28 mouse cellular contexts compared by ENCODE assay signal in the genomic region with DNA sequence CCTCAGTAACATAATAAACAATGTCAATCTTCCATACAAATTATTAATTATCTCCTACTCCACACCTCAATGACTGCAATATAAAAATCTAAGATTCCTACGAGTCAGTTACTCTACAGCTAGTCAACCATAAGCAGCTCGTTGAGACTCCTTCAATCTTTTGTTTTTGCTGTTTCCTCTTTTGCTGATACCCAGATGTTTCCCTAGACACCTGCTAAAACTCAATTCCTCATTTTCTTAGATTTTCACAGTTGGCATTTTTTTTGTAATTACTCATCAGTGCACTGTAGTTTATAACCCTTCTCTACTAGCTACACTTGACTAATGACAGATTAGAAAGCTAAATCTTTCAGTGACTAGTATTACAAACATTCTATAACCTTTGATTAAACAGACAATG. TPM values are rescaled to one million over a fixed set of nuclear protein-coding genes. Genes with fewer than 3 reads are reported as not detected.
DNase-seq lines count a peak whose midpoint lies in the region; ATAC-seq and TF ChIP-seq lines count a peak whose summit lies in the region.
"Had no signal": no experiment of that assay in that cellular context is flagged by ENCODE, and none has a peak within 500 bp of the region (broad histone marks: within the 10 kb centered on the region; RNA-seq: fewer than 3 reads in every experiment).

No protein-coding gene starts in this region.

- H3K4me3 ChIP-seq in liver, postnatal 0 days (ENCODE audit: low read depth, low read length): no peak overlapping the region
- no peak overlapping the region for H3K4me3 ChIP-seq in liver, embryonic 11.5 days (ENCODE audit: low read depth, low read length)
- H3K4me3 ChIP-seq in limb, embryonic 10.5 days: no peak overlapping the region
- H3K4me3 ChIP-seq: embryonic facial prominence, embryonic 13.5 days; forebrain, embryonic 12.5 days; heart, embryonic 10.5 days; hindbrain, embryonic 13.5 days had no signal

- no peaks in the 10 kb centered on the region for H3K36me3 ChIP-seq in liver, postnatal 0 days (replicated peaks; ENCODE audit: insufficient read depth, low read length)
- no peaks in the 10 kb centered on the region for H3K36me3 ChIP-seq in liver, embryonic 11.5 days (ENCODE audit: control insufficient read depth, insufficient read depth, low read length)
- no peaks in the 10 kb centered on the region for H3K36me3 ChIP-seq in splenic B cell, adult 2 months (ENCODE audit: control insufficient read depth, insufficient read depth, low read length, poor library complexity, severe bottlenecking)
- H3K36me3 ChIP-seq in limb, embryonic 10.5 days: no peaks in the 10 kb centered on the region
- H3K36me3 ChIP-seq: embryonic facial prominence, embryonic 13.5 days; forebrain, embryonic 12.5 days; heart, embryonic 10.5 days; hindbrain, embryonic 13.5 days had no signal

- no peak for DNase-seq in liver, postnatal 0 days
- no peak for DNase-seq in liver, embryonic 11.5 days (ENCODE audit: low spot score)
- peak; percentile 69 for DNase-seq in splenic B cell, adult 2 months (ENCODE audit: low read depth, low spot score)
- no peak for DNase-seq in frontal cortex, adult 2 months (ENCODE audit: extremely low spot score in 1 of 2, low spot score in 1 of 2)
- no peak for DNase-seq in limb, embryonic 10.5 days (ENCODE audit: low spot score)
- no peak for DNase-seq in yolk sac, embryonic 10.5 days (ENCODE audit: low spot score)
- DNase-seq: adrenal gland, postnatal 36 days; cerebellum, adult 11-12 months; cerebellum, adult 9-10 months; cerebellum, postnatal 25 days; gastrocnemius, postnatal 14 days; heart, postnatal 10 days; heart, postnatal 4 days had no signal

- 15% methylated on average over 2 of the region's 2 CpGs for WGBS in liver, postnatal 0 days (ENCODE audit: insufficient replicate concordance)
- 40% methylated on average over 2 of the region's 2 CpGs for WGBS in liver, embryonic 11.5 days
- 82% methylated on average over 2 of the region's 2 CpGs for WGBS in limb, embryonic 10.5 days

- TF ChIP-seq CTCF in liver, postnatal 0 days (IDR thresholded peaks at IDR 0.05; ENCODE audit: low read depth): no peak

- H3K9ac ChIP-seq in liver, postnatal 0 days (replicated peaks): no peak overlapping the region
- H3K9ac ChIP-seq in liver, embryonic 11.5 days (ENCODE audit: low read depth, low read length): no peak overlapping the region
- H3K9ac ChIP-seq: embryonic facial prominence, embryonic 13.5 days; forebrain, embryonic 12.5 days; hindbrain, embryonic 13.5 days had no signal

- no peaks in the 10 kb centered on the region for H3K4me1 ChIP-seq in liver, postnatal 0 days (ENCODE audit: insufficient read depth)
- no peaks in the 10 kb centered on the region for H3K4me1 ChIP-seq in liver, embryonic 11.5 days (replicated peaks; ENCODE audit: control insufficient read depth, insufficient read depth, low read length)
- H3K4me1 ChIP-seq in limb, embryonic 10.5 days: no peaks in the 10 kb centered on the region
- H3K4me1 ChIP-seq: embryonic facial prominence, embryonic 13.5 days; forebrain, embryonic 12.5 days; heart, embryonic 10.5 days; hindbrain, embryonic 13.5 days had no signal

- H3K9me3 ChIP-seq in liver, postnatal 0 days (ENCODE audit: low read length): no peaks in the 10 kb centered on the region
- H3K9me3 ChIP-seq in liver, embryonic 11.5 days (ENCODE audit: control insufficient read depth, low read length): no peaks in the 10 kb centered on the region
- H3K9me3 ChIP-seq in limb, embryonic 10.5 days (replicated peaks): no peaks in the 10 kb centered on the region
- H3K9me3 ChIP-seq: embryonic facial prominence, embryonic 13.5 days; forebrain, embryonic 12.5 days; heart, embryonic 10.5 days; hindbrain, embryonic 13.5 days had no signal

- ATAC-seq in liver, postnatal 0 days: 0 out of 2 replicates have a peak, but pooled peaks have one; percentile 17
- ATAC-seq in liver, embryonic 11.5 days (replicated peaks; ENCODE audit: low FRiP score): no peak
- peak; percentile 70 for ATAC-seq in common myeloid progenitor, adult 5-6 weeks (replicated peaks; ENCODE audit: low read depth, poor library complexity, severe bottlenecking)
- peak; percentile 61 for ATAC-seq in megakaryocyte, adult 5-6 weeks (ENCODE audit: poor library complexity, severe bottlenecking)
- ATAC-seq: activated CD4-positive, CD25-positive, alpha-beta regulatory T cell, adult 4 months; forebrain, embryonic 16.5 days; hindbrain, postnatal 0 days had no signal

- no peaks in the 10 kb centered on the region for H3K27me3 ChIP-seq in liver, postnatal 0 days (ENCODE audit: insufficient read depth, low read length)
- no peaks in the 10 kb centered on the region for H3K27me3 ChIP-seq in liver, embryonic 11.5 days (replicated peaks; ENCODE audit: control insufficient read depth, insufficient read depth, low read length)
- no peaks in the 10 kb centered on the region for H3K27me3 ChIP-seq in splenic B cell, adult 2 months (ENCODE audit: control insufficient read depth, insufficient read depth, low read length, poor library complexity, severe bottlenecking)
- H3K27me3 ChIP-seq in limb, embryonic 10.5 days (ENCODE audit: low read depth, poor library complexity, severe bottlenecking): no peaks in the 10 kb centered on the region
- H3K27me3 ChIP-seq: embryonic facial prominence, embryonic 13.5 days; forebrain, embryonic 12.5 days; hindbrain, embryonic 13.5 days had no signal

- H3K4me2 ChIP-seq in liver, postnatal 0 days (ENCODE audit: low read depth, low read length): no peak overlapping the region
- H3K4me2 ChIP-seq in liver, embryonic 11.5 days: no peak overlapping the region
- H3K4me2 ChIP-seq: embryonic facial prominence, embryonic 13.5 days; forebrain, embryonic 12.5 days; hindbrain, embryonic 13.5 days had no signal

- H3K27ac ChIP-seq in liver, postnatal 0 days (ENCODE audit: low read depth): no peak overlapping the region
- no peak overlapping the region for H3K27ac ChIP-seq in liver, embryonic 11.5 days (ENCODE audit: low read depth, low read length)
- H3K27ac ChIP-seq in limb, embryonic 10.5 days: no peak overlapping the region
- H3K27ac ChIP-seq: embryonic facial prominence, embryonic 13.5 days; forebrain, embryonic 12.5 days; heart, embryonic 10.5 days; hindbrain, embryonic 13.5 days; hindbrain, postnatal 0 days had no signal

- TF ChIP-seq EP300 in liver, postnatal 0 days (IDR thresholded peaks at IDR 0.05; ENCODE audit: low read depth): no peak

RNA-seq across cellular contexts. Expression of a gene that starts 50.8 kb away (rescaled TPM):
- polyA plus RNA-seq in liver, postnatal 0 days (2015; fragmentation: Nextera tagmentation; extraction: Ambion mirVana): not detected in 2 replicates
- polyA plus RNA-seq in liver, embryonic 11.5 days (2014; fragmentation: Nextera tagmentation; extraction: Ambion mirVana): not detected in 2 replicates
- total RNA-seq in common myeloid progenitor, adult 5-6 weeks (2017): not detected in 2 replicates
- total RNA-seq in megakaryocyte, adult 5-6 weeks (2015): not detected in 2 replicates
- total RNA-seq in megakaryocyte, adult 5-6 weeks (2017): not detected in 2 replicates
- polyA plus RNA-seq in frontal cortex, adult 2 months (2012; rRNA removed): not detected in 2 replicates
- not detected in 2 replicates for polyA plus RNA-seq in limb, embryonic 10.5 days (2016; fragmentation: Nextera tagmentation; extraction: Ambion mirVana)
- total RNA-seq: adrenal gland, adult 18-20 months; ES-E14; gastrocnemius, adult 18-20 months; heart, postnatal 4 days; hindbrain, postnatal 0 days had no signal
- polyA plus RNA-seq: activated CD4-positive, CD25-positive, alpha-beta regulatory T cell, adult 4 months; brain, embryonic 14.5 days; embryonic facial prominence, embryonic 13.5 days; forebrain, embryonic 12.5 days; forebrain, embryonic 16.5 days; heart, embryonic 10.5 days; heart, embryonic 14.5 days; hindbrain, embryonic 13.5 days; hindbrain, postnatal 0 days; intestine, embryonic 14.5 days had no signal
